Mouse (Mus musculus) kidney, postnatal 14 days (tissue): ENCODE measurements around the gene Gtf3c1.

Experiments used
- DNase-seq: peaks from one replicate; pipeline ENCODE4 v3.0.0; 2022; ENCODE audit warnings: mixed read lengths

Gene Gtf3c1

GRCm38 (mm10) chr7:125613579-125613978 lies 94.0 kb downstream of the Gtf3c1 start:
- no peak for DNase-seq

- DNase-seq, result no peak
These were observed 99.3 kb downstream of the Gtf3c1 start for GRCm38 (mm10) chr7:125608183-125608688.

- no peak for DNase-seq
These were observed 100.0 kb downstream of the Gtf3c1 start for GRCm38 (mm10) chr7:125607384-125608182.

GRCm38 (mm10) chr7:125606265-125607164 lies 101.1 kb downstream of the Gtf3c1 start:
- DNase-seq, result no peak

- DNase-seq, result no peak
These were observed 101.8 kb downstream of the Gtf3c1 start for GRCm38 (mm10) chr7:125605725-125606139.

- DNase-seq, result no peak
These were observed 102.9 kb downstream of the Gtf3c1 start for GRCm38 (mm10) chr7:125604362-125605319.

- no peak for DNase-seq
These were observed 104.4 kb downstream of the Gtf3c1 start, which contains the start of gene Il21r for GRCm38 (mm10) chr7:125603185-125603631. Gene Il21r, plus strand, starts transcription at chr7:125603429.

GRCm38 (mm10) chr7:125601821-125602448 lies 105.6 kb downstream of the Gtf3c1 start:
- no peak for DNase-seq

GRCm38 (mm10) chr7:125601280-125601670 lies 106.3 kb downstream of the Gtf3c1 start:
- DNase-seq, result no peak

GRCm38 (mm10) chr7:125600612-125601279 lies 106.8 kb downstream of the Gtf3c1 start:
- DNase-seq, result no peak

GRCm38 (mm10) chr7:125600136-125600535 lies 107.4 kb downstream of the Gtf3c1 start:
- DNase-seq, result no peak

- DNase-seq, result no peak
These were observed 108.1 kb downstream of the Gtf3c1 start for GRCm38 (mm10) chr7:125599373-125599973.

GRCm38 (mm10) chr7:125597516-125598347 lies 109.8 kb downstream of the Gtf3c1 start:
- DNase-seq, result no peak

- DNase-seq, result no peak
These were observed 110.5 kb downstream of the Gtf3c1 start for GRCm38 (mm10) chr7:125597083-125597482.

GRCm38 (mm10) chr7:125596406-125596805 lies 111.2 kb downstream of the Gtf3c1 start:
- no peak for DNase-seq

GRCm38 (mm10) chr7:125593831-125594230 lies 113.7 kb downstream of the Gtf3c1 start:
- no peak for DNase-seq
